Mouse (Mus musculus) lung, embryonic 15.5 days (tissue): ENCODE measurements around the gene Pdcd4. TPM values are rescaled to one million over a fixed set of nuclear protein-coding genes. Genes with fewer than 3 reads are reported as not detected.

ENCODE experiments used
- ATAC-seq: fragments of 200-750 bp; cut with Nextera tagmentation; 2 replicates; pipeline ENCODE4 v1.8.0; 2017; ENCODE audit warnings: moderate number of reproducible peaks, borderline replicate concordance; ENCODE audit not compliant: low FRiP score, low TSS enrichment; ENCODE audit errors: extremely low read depth
- H3K27ac ChIP-seq: fragments of 300-500 bp; sonication (generic); 2 replicates; pipeline ENCODE4 v1.5.1; 2015; ENCODE audit warnings: moderate library complexity, mild to moderate bottlenecking, inconsistent platforms
- H3K27me3 ChIP-seq: fragments of 300-500 bp; sonication (generic); 2 replicates; pipeline ENCODE4 v1.6.1; 2015; ENCODE audit warnings: inconsistent platforms
- H3K36me3 ChIP-seq: fragments of 300-500 bp; sonication (generic); 2 replicates; pipeline ENCODE4 v1.6.1; 2015; ENCODE audit warnings: inconsistent platforms
- H3K4me1 ChIP-seq: fragments of 300-500 bp; sonication (generic); 2 replicates; pipeline ENCODE4 v1.6.1; 2015; ENCODE audit warnings: inconsistent platforms
- H3K4me2 ChIP-seq: fragments of 300-500 bp; sonication (generic); 2 replicates; pipeline ENCODE4 v1.6.1; 2015; ENCODE audit warnings: inconsistent platforms, mild to moderate bottlenecking, moderate library complexity
- H3K4me3 ChIP-seq: fragments of 300-500 bp; sonication (generic); 2 replicates; pipeline ENCODE4 v1.5.1; 2015; ENCODE audit warnings: mild to moderate bottlenecking, inconsistent platforms
- H3K9ac ChIP-seq: fragments of 300-500 bp; sonication (generic); 2 replicates; pipeline ENCODE4 v1.6.1; 2015; ENCODE audit warnings: inconsistent platforms
- H3K9me3 ChIP-seq: fragments of 300-500 bp; sonication (generic); 2 replicates; pipeline ENCODE4 v1.6.1; 2016; ENCODE audit warnings: inconsistent platforms
- WGBS: fragments of 180-500 bp; shearing (Covaris S2); methylation state at CpG from one replicate; pipeline ENCODE4 v1.1.7; 2015; 5-methylcytosine and 5-hydroxymethylcytosine counted together
- polyA plus RNA-seq: library from polyadenylated mRNA; unstranded; fragments of >200 nt; fragmentation: Nextera tagmentation; extraction: Ambion mirVana; gene quantifications from 2 replicates; pipeline ENCODE4 v1.2.1, GENCODE M21; 2015

Pdcd4 gene
- polyA plus RNA-seq, 1 experiment from 2014 or later, result 89.7 TPM

DNA sequence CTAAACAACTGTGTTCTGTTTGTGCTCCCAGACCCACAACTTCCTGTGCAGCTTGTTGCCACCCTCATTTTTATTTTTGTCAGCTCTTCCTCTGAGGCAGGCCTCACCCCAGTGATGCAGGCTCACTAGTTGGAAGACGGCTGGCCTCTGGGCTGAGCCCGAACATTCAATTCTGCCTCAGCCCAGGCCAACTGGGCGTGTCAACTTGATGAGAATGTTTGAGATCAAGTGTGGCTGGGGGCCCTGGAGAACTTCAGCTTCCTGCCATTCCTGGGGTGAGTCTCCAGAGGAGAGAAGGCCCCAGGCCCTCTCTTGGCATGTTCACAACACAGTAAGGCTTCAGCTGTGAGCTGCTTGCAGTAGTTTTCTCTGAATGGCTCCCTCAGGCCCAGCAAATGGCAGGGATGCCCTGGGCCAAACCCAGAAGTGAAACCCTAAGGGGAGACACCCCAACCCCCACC is 1.7 kb downstream of the Pdcd4 start:
- 47% methylated on average over 3 of the region's 3 CpGs for WGBS
- H3K27me3 ChIP-seq, result no peaks in the 10 kb centered on the region
- no peak overlapping the region for H3K4me3 ChIP-seq
- no peak for ATAC-seq
- H3K9me3 ChIP-seq, result no peaks in the 10 kb centered on the region
- H3K36me3 ChIP-seq, result no peaks in the 10 kb centered on the region
- H3K4me1 ChIP-seq, result peaks cover 44% of the 10 kb centered on the region
- H3K27ac ChIP-seq, result 0 out of 2 replicates have a peak overlapping the region, but pooled peaks have one; percentile 82
- H3K4me2 ChIP-seq, result no peak overlapping the region
- H3K9ac ChIP-seq, result no peak overlapping the region

GRCm38 (mm10) chr19:53894538-53895121 is 2.6 kb downstream of the Pdcd4 start:
- no peak overlapping the region for H3K4me3 ChIP-seq
- no peaks in the 10 kb centered on the region for H3K9me3 ChIP-seq
- H3K27me3 ChIP-seq, result no peaks in the 10 kb centered on the region
- peak overlapping the region; percentile 46 for H3K27ac ChIP-seq
- no peak overlapping the region for H3K4me2 ChIP-seq
- WGBS, result 66% methylated on average over 12 of the region's 12 CpGs
- peaks cover 44% of the 10 kb centered on the region for H3K4me1 ChIP-seq
- no peaks in the 10 kb centered on the region for H3K36me3 ChIP-seq
- no peak for ATAC-seq
- H3K9ac ChIP-seq, result no peak overlapping the region

DNA sequence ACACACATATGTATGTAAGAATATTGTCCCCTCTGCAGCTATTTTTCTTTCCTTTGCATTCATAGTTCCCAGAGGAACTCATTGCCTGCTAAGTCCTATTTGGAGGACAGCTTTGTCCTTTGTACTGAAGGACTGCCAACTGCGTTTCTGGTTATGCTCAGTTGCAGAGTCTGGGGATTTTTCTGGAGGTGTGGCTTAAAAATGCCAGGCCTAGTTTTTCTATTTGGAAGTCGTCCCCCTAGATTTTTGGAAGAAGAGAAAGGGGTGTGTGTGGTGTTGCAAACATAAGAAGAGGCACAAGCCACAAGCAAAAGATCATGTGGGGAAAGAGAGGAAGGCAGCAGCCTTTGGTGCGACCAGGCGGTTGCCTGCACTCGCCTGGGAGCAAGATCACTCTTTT is 6.0 kb downstream of the Pdcd4 start:
- 0 out of 2 replicates have a peak overlapping the region, but pooled peaks have one; percentile 4 for H3K27ac ChIP-seq
- H3K4me3 ChIP-seq, result no peak overlapping the region
- WGBS, result 75% methylated on average over 5 of the region's 5 CpGs
- H3K4me2 ChIP-seq, result no peak overlapping the region
- peaks cover 29% of the 10 kb centered on the region for H3K4me1 ChIP-seq
- H3K36me3 ChIP-seq, result no peaks in the 10 kb centered on the region
- no peak for ATAC-seq
- H3K9me3 ChIP-seq, result no peaks in the 10 kb centered on the region
- H3K27me3 ChIP-seq, result no peaks in the 10 kb centered on the region
- H3K9ac ChIP-seq, result no peak overlapping the region

GRCm38 (mm10) chr19:53898498-53898897 is 6.5 kb downstream of the Pdcd4 start:
- H3K27ac ChIP-seq, result 0 out of 2 replicates have a peak overlapping the region, but pooled peaks have one; percentile 4
- no peak overlapping the region for H3K9ac ChIP-seq

GRCm38 (mm10) chr19:53898970-53899900 is 7.2 kb downstream of the Pdcd4 start:
- H3K4me3 ChIP-seq, result no peak overlapping the region
- H3K4me2 ChIP-seq, result no peak overlapping the region
- H3K27me3 ChIP-seq, result no peaks in the 10 kb centered on the region
- no peaks in the 10 kb centered on the region for H3K9me3 ChIP-seq
- peaks cover 20% of the 10 kb centered on the region for H3K4me1 ChIP-seq
- no peak overlapping the region for H3K9ac ChIP-seq
- no peak overlapping the region for H3K27ac ChIP-seq
- no peaks in the 10 kb centered on the region for H3K36me3 ChIP-seq
- no peak for ATAC-seq
- WGBS, result 75% methylated on average over 25 of the region's 25 CpGs

More at GRCm38 (mm10) chr19:53898498-53898897, 6.5 kb downstream of the Pdcd4 start:
- ATAC-seq, result no peak
- Histone ChIP-seq H3K4me2 (no peak overlapping the region), H3K4me3 (no peak overlapping the region), H3K36me3 (no peaks in the 10 kb centered on the region), H3K27me3 (no peaks in the 10 kb centered on the region), H3K9me3 (no peaks in the 10 kb centered on the region), H3K4me1 (peaks cover 27% of the 10 kb centered on the region)
- WGBS, result 72% methylated on average over 4 of the region's 4 CpGs

- Histone ChIP-seq H3K27ac (no peak overlapping the region), H3K4me2 (no peak overlapping the region), H3K9me3 (no peaks in the 10 kb centered on the region), H3K36me3 (no peaks in the 10 kb centered on the region), H3K9ac (no peak overlapping the region), H3K27me3 (no peaks in the 10 kb centered on the region), H3K4me1 (peaks cover 16% of the 10 kb centered on the region), H3K4me3 (no peak overlapping the region)
- no peak for ATAC-seq
- 84% methylated on average over 14 of the region's 14 CpGs for WGBS
Observed at GRCm38 (mm10) chr19:53899941-53900610, 8.0 kb downstream of the Pdcd4 start.

DNA sequence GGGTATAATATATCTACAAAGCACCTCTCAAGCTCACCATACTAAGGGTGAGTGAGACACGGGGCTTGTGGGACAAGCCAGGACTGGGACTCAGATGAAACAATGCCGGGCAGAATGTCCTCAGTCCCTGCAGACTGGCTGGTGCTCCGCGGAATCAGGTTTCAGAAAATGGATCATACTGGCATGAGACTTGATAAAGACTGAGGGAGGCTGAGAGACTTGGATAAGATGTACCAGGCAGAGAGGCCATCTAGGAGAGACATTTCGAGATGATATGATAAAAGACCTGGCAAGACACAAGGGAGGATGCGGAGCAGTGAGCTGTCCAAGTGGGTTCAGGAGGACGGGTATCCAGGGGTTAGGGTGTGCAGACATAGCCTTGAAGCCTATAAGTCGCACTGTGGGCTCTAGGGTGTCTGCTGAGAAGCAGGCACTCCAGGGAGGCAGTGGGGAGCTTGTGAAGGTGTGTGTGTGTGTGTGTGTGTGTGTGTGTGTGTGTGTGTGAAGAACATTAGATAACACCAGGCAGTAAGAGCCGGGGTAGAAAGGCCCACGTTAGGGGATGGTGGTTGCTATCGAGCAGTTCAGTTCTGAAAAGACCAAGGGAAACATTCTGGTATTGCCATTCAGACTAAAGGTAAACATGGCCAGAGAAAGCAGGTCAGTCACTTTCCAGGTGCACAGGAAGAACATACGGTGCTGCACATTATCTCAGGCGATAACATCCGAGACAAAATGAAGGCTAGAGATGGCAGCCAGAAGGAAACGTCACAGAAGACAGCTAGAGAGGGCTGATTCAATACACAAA is 10.1 kb downstream of the Pdcd4 start:
- peaks cover 26% of the 10 kb centered on the region for H3K4me1 ChIP-seq
- H3K9ac ChIP-seq, result peak overlapping the region; percentile 71
- H3K4me3 ChIP-seq, result peak overlapping the region; percentile 86
- H3K36me3 ChIP-seq, result no peaks in the 10 kb centered on the region
- ATAC-seq, result peak; percentile 0; the same call in 1 of the 2 replicates
- H3K27ac ChIP-seq, result peak overlapping the region; percentile 95
- no peaks in the 10 kb centered on the region for H3K27me3 ChIP-seq
- WGBS, result 26% methylated on average over 15 of the region's 15 CpGs
- peak overlapping the region; percentile 75 for H3K4me2 ChIP-seq
- no peaks in the 10 kb centered on the region for H3K9me3 ChIP-seq

GRCm38 (mm10) chr19:53902739-53903487 is 10.9 kb downstream of the Pdcd4 start:
- no peaks in the 10 kb centered on the region for H3K27me3 ChIP-seq
- H3K4me3 ChIP-seq, result peak overlapping the region; percentile 86
- ATAC-seq, result peak; percentile 97
- WGBS, result under 1% methylated on average over 51 of the region's 61 CpGs
- peak overlapping the region; percentile 75 for H3K4me2 ChIP-seq
- H3K4me1 ChIP-seq, result peaks cover 26% of the 10 kb centered on the region
- H3K9ac ChIP-seq, result peak overlapping the region; percentile 80
- H3K9me3 ChIP-seq, result no peaks in the 10 kb centered on the region
- peak overlapping the region; percentile 95 for H3K27ac ChIP-seq
- no peaks in the 10 kb centered on the region for H3K36me3 ChIP-seq

DNA sequence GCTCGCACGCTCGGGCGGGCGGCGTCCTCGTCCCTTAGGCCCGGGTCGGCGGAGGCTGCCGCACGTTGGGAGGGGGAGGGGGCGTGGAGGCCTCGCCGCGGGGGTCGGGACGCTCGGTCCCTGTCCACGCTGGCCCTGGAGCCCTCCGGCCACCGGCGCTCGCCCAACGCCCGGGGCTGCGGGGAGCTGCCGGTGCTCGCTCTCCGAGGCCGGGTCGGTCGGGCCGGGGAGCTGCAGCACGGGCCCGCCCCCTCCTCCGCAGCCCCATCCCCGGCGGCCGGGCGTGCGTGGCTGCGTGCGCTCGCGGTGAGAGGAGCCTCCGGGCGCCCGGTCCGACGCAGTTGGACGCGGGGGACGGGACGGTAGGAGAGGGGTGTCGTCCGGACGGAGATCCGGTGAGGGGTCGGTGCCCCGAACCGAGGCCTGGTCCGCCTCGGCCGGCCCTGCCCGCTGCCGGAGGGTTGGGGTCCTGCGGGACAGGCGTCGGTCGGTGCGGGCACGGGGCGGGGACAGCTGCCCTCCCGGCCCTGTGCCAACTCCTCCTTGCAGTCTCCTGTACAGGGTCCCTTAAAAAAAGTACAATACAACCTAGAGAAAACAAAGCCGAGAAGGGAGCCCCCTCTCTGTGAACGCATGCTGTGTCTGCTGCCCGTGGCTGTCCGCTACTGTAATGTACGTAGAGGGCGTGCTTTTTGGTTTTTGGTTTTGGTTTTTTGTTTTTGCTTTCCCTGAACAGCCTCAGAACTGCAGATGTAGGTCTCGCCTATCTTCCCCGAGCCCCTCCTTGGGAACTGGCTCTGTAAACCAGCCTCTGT is 11.7 kb downstream of the Pdcd4 start:
- peak overlapping the region; percentile 95 for H3K27ac ChIP-seq
- peak; percentile 62 for ATAC-seq
- H3K36me3 ChIP-seq, result peaks cover 3% of the 10 kb centered on the region; the same call in 1 of the 2 replicates
- no peaks in the 10 kb centered on the region for H3K27me3 ChIP-seq
- peaks cover 26% of the 10 kb centered on the region for H3K4me1 ChIP-seq
- peak overlapping the region; percentile 80 for H3K9ac ChIP-seq
- H3K9me3 ChIP-seq, result no peaks in the 10 kb centered on the region
- WGBS, result under 1% methylated on average over 51 of the region's 83 CpGs
- H3K4me3 ChIP-seq, result peak overlapping the region; percentile 86
- H3K4me2 ChIP-seq, result peak overlapping the region; percentile 75
